Mouse (Mus musculus) MEL (cell line): ENCODE results near the gene Wwc2.

Experiments
- CHD2 ChIP-seq: IDR thresholded peaks from 2 replicates; pipeline ENCODE4 v1.6.1; 2011; ENCODE audit warnings: low read length, improper control_type of control experiment
- CTCF ChIP-seq, 3 experiments: IDR thresholded peaks in 2 of 3; conservative IDR thresholded peaks in 1 of 3; 2 replicates each; pipeline ENCODE4 v1.5.1; 2011 to 2012; ENCODE audit warnings: low read length in 3 of 3, low read depth in 2 of 3, mild to moderate bottlenecking in 2 of 3, improper control_type of control experiment in 1 of 3, inconsistent platforms in 1 of 3, mixed read lengths in 1 of 3, moderate library complexity in 1 of 3; ENCODE audit not compliant: control insufficient read depth in 1 of 3, insufficient read depth in 1 of 3, poor library complexity in 1 of 3, severe bottlenecking in 1 of 3
- EP300 ChIP-seq, 2 experiments: IDR thresholded peaks; 2 replicates each; pipeline ENCODE4 v1.6.1; 2011; ENCODE audit warnings: improper control_type of control experiment in 2 of 2, low read length in 2 of 2, low read depth in 1 of 2, mild to moderate bottlenecking in 1 of 2
- ETS1 ChIP-seq: IDR thresholded peaks from 2 replicates; pipeline ENCODE4 v1.6.1; 2012; ENCODE audit warnings: low read depth, mild to moderate bottlenecking, inconsistent platforms, low read length, improper control_type of control experiment, moderate library complexity
- GATA1 ChIP-seq: IDR thresholded peaks from 2 replicates; pipeline ENCODE4 v1.6.1; 2011; ENCODE audit warnings: low read depth, low read length, improper control_type of control experiment
- HCFC1 ChIP-seq: IDR thresholded peaks from 2 replicates; pipeline ENCODE4 v1.6.1; 2012; ENCODE audit warnings: low read depth, mild to moderate bottlenecking, inconsistent platforms, low read length, improper control_type of control experiment, moderate library complexity
- KAT2A ChIP-seq: conservative IDR thresholded peaks from 2 replicates; pipeline ENCODE4 v1.6.1; 2012; ENCODE audit warnings: low read depth, low read length, improper control_type of control experiment, inconsistent platforms
- MAFK ChIP-seq: IDR thresholded peaks from 2 replicates; pipeline ENCODE4 v1.6.1; 2011; ENCODE audit warnings: low read depth, mild to moderate bottlenecking, low read length, improper control_type of control experiment, borderline replicate concordance
- NRF1 ChIP-seq: IDR thresholded peaks from 2 replicates; pipeline ENCODE4 v1.6.1; 2014; ENCODE audit warnings: low read depth, mild to moderate bottlenecking, inconsistent platforms, low read length, improper control_type of control experiment, moderate library complexity; ENCODE audit not compliant: poor library complexity, insufficient read depth, severe bottlenecking
- POLR2AphosphoS5 ChIP-seq: IDR thresholded peaks from 2 replicates; pipeline ENCODE4 v1.6.1; 2012; ENCODE audit warnings: low read depth, borderline replicate concordance, mild to moderate bottlenecking, inconsistent platforms, low read length, moderate library complexity, mixed read lengths
- UBTF ChIP-seq: IDR thresholded peaks from 2 replicates; pipeline ENCODE4 v1.6.1; 2012; ENCODE audit warnings: low read depth, mild to moderate bottlenecking, inconsistent platforms, low read length, improper control_type of control experiment, moderate library complexity, borderline replicate concordance; ENCODE audit not compliant: insufficient read depth

GRCm38 (mm10) chr8:47922816-47923215, 67.9 kb downstream of the Wwc2 start:
- TF ChIP-seq KAT2A = no peak
- TF ChIP-seq CTCF (IDR thresholded peaks at IDR 0.05 in 2 of 3, conservative IDR thresholded peaks at IDR 0.05 in 1 of 3; ENCODE audit: control insufficient read depth in 1 of 3, insufficient read depth in 1 of 3, low read depth in 2 of 3, low read length in 3 of 3, poor library complexity in 1 of 3, severe bottlenecking in 1 of 3) = no peak
- TF ChIP-seq NRF1 = no peak
- no peak for TF ChIP-seq MAFK
- TF ChIP-seq POLR2AphosphoS5 = no peak
- no peak for TF ChIP-seq EP300 (IDR thresholded peaks at IDR 0.05; ENCODE audit: low read depth in 1 of 2, low read length in 2 of 2)
- TF ChIP-seq HCFC1 = no peak
- TF ChIP-seq GATA1 = no peak
- TF ChIP-seq CHD2 = no peak
- TF ChIP-seq UBTF = no peak
- no peak for TF ChIP-seq ETS1
